Mouse (Mus musculus) stomach, embryonic 16.5 days (tissue): ENCODE data around the gene Lyrm4. TPM values are rescaled to one million over a fixed set of nuclear protein-coding genes. Genes with fewer than 3 reads are reported as not detected.
A peak's percentile ranks its signal among the peaks of the same experiment; 100 is the strongest.

Experiments
- ATAC-seq: fragments of 200-750 bp; cut with Nextera tagmentation; 2 replicates; pipeline ENCODE4 v1.8.0; 2017; ENCODE audit warnings: moderate number of reproducible peaks, moderate TSS enrichment; ENCODE audit not compliant: insufficient read depth, low FRiP score
- H3K27ac ChIP-seq: fragments of 300-500 bp; sonication (generic); 2 replicates; pipeline ENCODE4 v1.5.1; 2014; ENCODE audit warnings: low read length
- H3K27me3 ChIP-seq: fragments of 300-500 bp; sonication (generic); 2 replicates; pipeline ENCODE4 v1.6.1; 2014; ENCODE audit warnings: low read length, control low read depth, mixed read lengths; ENCODE audit not compliant: control insufficient read depth, insufficient read depth
- H3K36me3 ChIP-seq: fragments of 300-500 bp; sonication (generic); 2 replicates; pipeline ENCODE4 v1.6.1; 2014; ENCODE audit warnings: low read length; ENCODE audit not compliant: control insufficient read depth, insufficient read depth
- H3K4me1 ChIP-seq: fragments of 300-500 bp; sonication (generic); 2 replicates; pipeline ENCODE4 v1.6.1; 2014; ENCODE audit warnings: low read length, control low read depth, mixed read lengths; ENCODE audit not compliant: control insufficient read depth, insufficient read depth
- H3K4me2 ChIP-seq: fragments of 300-500 bp; sonication (generic); 2 replicates; pipeline ENCODE4 v1.6.1; 2014; ENCODE audit warnings: low read depth, low read length, mixed read lengths
- H3K4me3 ChIP-seq: fragments of 300-500 bp; sonication (generic); replicated peaks from 2 replicates; pipeline ENCODE4 v1.5.1; 2014; ENCODE audit warnings: mild to moderate bottlenecking, low read length
- H3K9ac ChIP-seq: fragments of 300-500 bp; sonication (generic); 2 replicates; pipeline ENCODE4 v1.6.1; 2014; ENCODE audit warnings: low read length
- H3K9me3 ChIP-seq: fragments of 300-500 bp; sonication (generic); replicated peaks from 2 replicates; pipeline ENCODE4 v1.6.1; 2016; ENCODE audit warnings: low read length, control low read depth; ENCODE audit not compliant: control insufficient read depth
- WGBS: fragments of 180-500 bp; shearing (Covaris S2); extraction: QIAGEN DNeasy Blood & Tissue Kit; methylation state at CpG from one replicate; pipeline ENCODE4 v1.1.7; 2014; 5-methylcytosine and 5-hydroxymethylcytosine counted together
- polyA plus RNA-seq: library from polyadenylated mRNA; unstranded; fragments of >200 nt; fragmentation: Nextera tagmentation; extraction: Ambion mirVana; gene quantifications from 2 replicates; pipeline ENCODE4 v1.2.1, GENCODE M21; 2015

The Lyrm4 gene
- polyA plus RNA-seq, 1 experiment from 2014 or later: 21.8 TPM

- peak overlapping the region; percentile 51; the same call in 1 of the 2 replicates for H3K27ac ChIP-seq
- WGBS: 62% methylated on average over 5 of the region's 5 CpGs
These were observed 23.1 kb upstream of the Lyrm4 start for GRCm38 (mm10) chr13:36140247-36141016.

GRCm38 (mm10) chr13:36139703-36140102 lies 22.4 kb upstream of the Lyrm4 start:
- 0 out of 2 replicates have a peak, but pooled peaks have one; percentile 47 for ATAC-seq
- no peak overlapping the region for H3K4me3 ChIP-seq

More at GRCm38 (mm10) chr13:36140247-36141016, 23.1 kb upstream of the Lyrm4 start:
- peaks cover 9% of the 10 kb centered on the region; the same call in 1 of the 2 replicates for H3K4me1 ChIP-seq
- H3K4me2 ChIP-seq: no peak overlapping the region
- no peak overlapping the region for H3K9ac ChIP-seq
- H3K27me3 ChIP-seq: no peaks in the 10 kb centered on the region
- ATAC-seq: no peak
- H3K9me3 ChIP-seq: no peaks in the 10 kb centered on the region
- no peak overlapping the region for H3K4me3 ChIP-seq
- no peaks in the 10 kb centered on the region for H3K36me3 ChIP-seq

GRCm38 (mm10) chr13:36131992-36132649 lies 14.8 kb upstream of the Lyrm4 start:
- H3K27ac ChIP-seq: no peak overlapping the region
- no peak overlapping the region for H3K4me2 ChIP-seq
- H3K27me3 ChIP-seq: no peaks in the 10 kb centered on the region
- H3K4me1 ChIP-seq: no peaks in the 10 kb centered on the region; the same call in 1 of the 2 replicates
- H3K4me3 ChIP-seq: no peak overlapping the region
- no peak overlapping the region for H3K9ac ChIP-seq
- no peaks in the 10 kb centered on the region for H3K9me3 ChIP-seq
- WGBS: 80% methylated on average over 5 of the region's 5 CpGs
- ATAC-seq: no peak
- H3K36me3 ChIP-seq: no peaks in the 10 kb centered on the region

More at GRCm38 (mm10) chr13:36139703-36140102, 22.4 kb upstream of the Lyrm4 start:
- Histone ChIP-seq H3K9me3 (no peaks in the 10 kb centered on the region), H3K4me1 (peaks cover 9% of the 10 kb centered on the region; the same call in 1 of the 2 replicates), H3K4me2 (no peak overlapping the region), H3K9ac (no peak overlapping the region), H3K36me3 (no peaks in the 10 kb centered on the region), H3K27ac (peak overlapping the region; percentile 9), H3K27me3 (no peaks in the 10 kb centered on the region)
- 60% methylated on average over 5 of the region's 5 CpGs for WGBS

- no peaks in the 10 kb centered on the region for H3K9me3 ChIP-seq
- 84% methylated on average over 5 of the region's 5 CpGs for WGBS
- no peak for ATAC-seq
- H3K4me2 ChIP-seq: no peak overlapping the region
- no peaks in the 10 kb centered on the region for H3K36me3 ChIP-seq
- no peak overlapping the region for H3K27ac ChIP-seq
- H3K4me1 ChIP-seq: no peaks in the 10 kb centered on the region; the same call in 1 of the 2 replicates
- no peak overlapping the region for H3K4me3 ChIP-seq
- H3K9ac ChIP-seq: no peak overlapping the region
- no peaks in the 10 kb centered on the region for H3K27me3 ChIP-seq
These were observed 14.1 kb upstream of the Lyrm4 start for GRCm38 (mm10) chr13:36131401-36131800.

- 94% methylated on average over 2 of the region's 2 CpGs for WGBS
- no peak for ATAC-seq
- Histone ChIP-seq H3K9ac (no peak overlapping the region), H3K27ac (no peak overlapping the region), H3K4me2 (no peak overlapping the region), H3K4me1 (no peaks in the 10 kb centered on the region; the same call in 1 of the 2 replicates), H3K36me3 (no peaks in the 10 kb centered on the region), H3K9me3 (no peaks in the 10 kb centered on the region), H3K27me3 (no peaks in the 10 kb centered on the region), H3K4me3 (no peak overlapping the region)
These were observed 12.2 kb upstream of the Lyrm4 start for GRCm38 (mm10) chr13:36129360-36130054.

- no peaks in the 10 kb centered on the region for H3K36me3 ChIP-seq
- no peaks in the 10 kb centered on the region for H3K27me3 ChIP-seq
- H3K9ac ChIP-seq: no peak overlapping the region
- peaks cover 3% of the 10 kb centered on the region; the same call in 1 of the 2 replicates for H3K4me1 ChIP-seq
- no peaks in the 10 kb centered on the region for H3K9me3 ChIP-seq
- no peak overlapping the region for H3K27ac ChIP-seq
- no peak overlapping the region for H3K4me3 ChIP-seq
- ATAC-seq: no peak
- H3K4me2 ChIP-seq: no peak overlapping the region
These were observed 3.3 kb upstream of the Lyrm4 start for GRCm38 (mm10) chr13:36120606-36121005.

GRCm38 (mm10) chr13:36119684-36120083 lies 2.4 kb upstream of the Lyrm4 start:
- Histone ChIP-seq H3K27me3 (no peaks in the 10 kb centered on the region), H3K36me3 (no peaks in the 10 kb centered on the region), H3K4me1 (peaks cover 3% of the 10 kb centered on the region; the same call in 1 of the 2 replicates), H3K4me2 (no peak overlapping the region), H3K4me3 (no peak overlapping the region), H3K9ac (no peak overlapping the region), H3K9me3 (no peaks in the 10 kb centered on the region), H3K27ac (no peak overlapping the region)
- WGBS: 82% methylated on average over 4 of the region's 4 CpGs
- ATAC-seq: no peak

GRCm38 (mm10) chr13:36116520-36117142 lies 695 bp downstream of the Lyrm4 start:
- H3K27ac ChIP-seq: peak overlapping the region; percentile 97; the same call in 1 of the 2 replicates
- ATAC-seq: peak; percentile 15; the same call in 1 of the 2 replicates
- WGBS: 6% methylated on average over 21 of the region's 21 CpGs

More at GRCm38 (mm10) chr13:36116520-36117142, 695 bp downstream of the Lyrm4 start:
- H3K4me2 ChIP-seq: peak overlapping the region; percentile 62
- H3K4me3 ChIP-seq: peak overlapping the region; percentile 88
- H3K4me1 ChIP-seq: peaks cover 3% of the 10 kb centered on the region; the same call in 1 of the 2 replicates
- H3K36me3 ChIP-seq: no peaks in the 10 kb centered on the region
- no peaks in the 10 kb centered on the region for H3K9me3 ChIP-seq
- no peaks in the 10 kb centered on the region for H3K27me3 ChIP-seq
- peak overlapping the region; percentile 84 for H3K9ac ChIP-seq
